Mouse (Mus musculus) large intestine, adult 2 months (tissue): ENCODE results near the gene Tnfrsf13c. TPM values are rescaled to one million over a fixed set of nuclear protein-coding genes. Genes with fewer than 3 reads are reported as not detected.

Experiments used
- DNase-seq: peaks from one replicate; pipeline ENCODE4 v3.0.0-alpha.2; 2012; ENCODE audit warnings: low read depth, low spot score
- WGBS: fragments of 180-500 bp; shearing (Covaris S2); methylation state at CpG from one replicate; pipeline ENCODE4 v1.1.7; 2018; 5-methylcytosine and 5-hydroxymethylcytosine counted together
- polyA plus RNA-seq: library from polyadenylated mRNA; depleted of rRNA; stranded (reverse); fragments of >200 nt; gene quantifications from 2 replicates; pipeline ENCODE4 v1.2.3, GENCODE M21; 2012; rRNA removed

Gene Tnfrsf13c
- polyA plus RNA-seq, 1 experiment: 10.2 TPM

DNA sequence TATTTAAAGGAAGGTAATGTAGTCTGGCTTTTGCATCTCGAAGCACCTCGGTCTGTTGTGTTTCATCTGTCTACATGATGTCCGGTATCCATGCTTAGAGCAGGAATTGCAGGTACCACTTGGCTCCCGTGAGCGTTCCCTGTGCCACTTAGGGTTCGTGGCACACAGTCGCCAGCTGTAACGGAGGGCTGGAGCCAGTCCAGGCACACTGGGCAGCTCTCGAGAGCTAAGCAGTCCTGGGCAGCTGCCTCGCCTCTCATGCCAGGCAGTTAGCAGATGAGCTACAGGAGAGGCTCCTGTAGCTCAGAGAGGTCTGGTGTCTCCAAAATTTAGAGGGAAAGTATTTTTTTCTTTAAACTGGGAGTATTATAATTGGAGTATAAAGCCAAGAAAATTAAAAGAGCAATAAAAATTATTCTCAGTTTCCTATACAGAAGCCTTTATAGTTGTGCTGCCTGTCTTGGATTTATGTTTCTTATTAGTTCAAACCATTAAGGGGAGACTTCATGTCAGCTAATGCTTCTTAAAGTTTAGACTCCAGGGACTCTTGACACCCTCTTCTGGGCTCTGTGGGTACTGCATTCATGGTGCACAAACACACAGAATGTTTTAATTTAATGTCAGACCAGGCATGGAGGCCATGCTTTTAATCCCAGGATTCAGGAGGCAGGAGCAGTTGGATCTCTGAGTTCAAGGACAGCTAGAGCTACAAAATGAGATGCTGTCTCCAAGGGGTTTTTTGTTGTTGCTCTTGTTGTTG lies 35.5 kb downstream of the Tnfrsf13c start:
- DNase-seq: no peak
- WGBS: 90% methylated on average over 10 of the region's 10 CpGs

DNA sequence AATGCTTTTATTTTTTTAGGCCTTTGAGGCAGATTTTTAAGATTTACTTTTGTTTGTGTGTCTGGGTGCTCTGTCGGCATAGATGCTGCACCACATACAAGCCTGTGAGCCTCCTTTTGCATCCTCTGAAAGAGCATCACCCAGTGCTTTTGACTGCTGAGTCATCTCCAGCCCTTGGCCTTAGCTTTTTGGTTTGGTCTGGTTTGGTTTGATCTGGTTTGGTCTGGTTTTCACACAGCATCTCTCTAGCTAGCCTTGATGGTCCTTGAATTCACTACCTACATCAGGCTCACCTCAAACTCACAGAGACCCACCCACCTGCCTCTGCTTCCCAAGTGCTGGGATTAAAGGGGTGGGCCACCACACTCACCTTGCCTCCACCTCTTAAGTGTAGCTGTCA lies 36.2 kb downstream of the Tnfrsf13c start:
- WGBS: 82% methylated on average over 1 of the region's 1 CpGs

DNA sequence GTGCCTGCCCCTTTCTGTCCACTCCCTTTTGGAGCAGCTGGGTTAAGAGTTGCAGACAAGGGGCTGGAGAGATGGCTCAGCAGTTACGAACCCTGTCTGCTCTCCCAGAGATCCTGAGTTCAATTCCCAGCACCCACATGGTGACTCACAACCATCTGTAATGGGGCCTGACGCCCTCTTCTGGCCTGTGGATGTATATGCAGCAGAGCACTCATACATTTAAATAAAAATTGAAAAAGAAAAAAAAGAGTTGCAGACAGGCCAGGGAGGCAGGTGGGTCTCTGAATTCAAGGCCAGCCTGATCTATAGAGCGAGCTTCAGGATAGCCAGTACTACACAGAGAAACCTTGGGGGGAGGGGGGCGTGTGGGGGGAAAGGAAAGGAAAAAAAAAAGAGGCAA lies 36.8 kb downstream of the Tnfrsf13c start:
- no peak for DNase-seq
- WGBS: 87% methylated on average over 4 of the region's 4 CpGs

More for the DNA sequence above, 36.2 kb downstream of the Tnfrsf13c start:
- DNase-seq: no peak

DNA sequence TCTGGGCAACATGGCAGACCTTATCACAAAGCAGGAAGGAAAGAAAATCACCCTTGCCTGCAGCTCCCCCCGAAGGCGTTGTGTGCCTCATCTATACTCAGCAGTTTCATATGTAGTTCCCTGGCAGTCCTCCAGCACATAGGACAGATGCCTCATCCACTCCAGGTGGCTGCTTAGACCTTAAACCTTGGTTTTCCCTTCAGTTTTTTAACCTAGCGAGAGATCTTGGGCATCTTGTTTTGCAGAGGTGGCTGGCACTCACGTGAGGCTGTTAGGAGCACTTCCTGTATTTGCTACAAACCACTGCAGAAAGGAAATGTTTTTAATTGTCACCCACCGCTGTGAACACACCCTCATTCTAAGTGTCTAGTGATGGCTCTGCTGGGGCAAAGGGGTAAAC lies 37.2 kb downstream of the Tnfrsf13c start:
- WGBS: 78% methylated on average over 5 of the region's 5 CpGs
- no peak for DNase-seq

DNA sequence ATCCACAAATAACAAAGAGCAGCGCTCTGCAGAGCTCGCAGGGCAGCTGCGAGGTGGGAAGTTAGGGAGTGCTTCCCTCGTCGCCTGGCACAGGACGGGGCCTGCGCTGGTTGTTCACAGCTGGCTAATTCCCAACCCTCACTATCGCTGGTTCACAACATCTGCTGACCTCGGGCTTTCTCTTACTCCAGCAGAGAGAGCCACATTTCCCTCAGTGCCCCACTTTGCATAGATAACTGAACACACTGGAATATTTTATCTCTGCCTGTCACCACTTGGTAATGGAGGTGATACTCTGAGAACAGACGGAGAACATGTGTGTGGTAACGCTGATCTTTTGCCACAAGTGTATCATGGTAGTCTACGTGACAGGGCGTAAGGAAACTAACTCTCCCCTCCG lies 38.0 kb downstream of the Tnfrsf13c start:
- DNase-seq: no peak
- WGBS: 94% methylated on average over 14 of the region's 14 CpGs

DNA sequence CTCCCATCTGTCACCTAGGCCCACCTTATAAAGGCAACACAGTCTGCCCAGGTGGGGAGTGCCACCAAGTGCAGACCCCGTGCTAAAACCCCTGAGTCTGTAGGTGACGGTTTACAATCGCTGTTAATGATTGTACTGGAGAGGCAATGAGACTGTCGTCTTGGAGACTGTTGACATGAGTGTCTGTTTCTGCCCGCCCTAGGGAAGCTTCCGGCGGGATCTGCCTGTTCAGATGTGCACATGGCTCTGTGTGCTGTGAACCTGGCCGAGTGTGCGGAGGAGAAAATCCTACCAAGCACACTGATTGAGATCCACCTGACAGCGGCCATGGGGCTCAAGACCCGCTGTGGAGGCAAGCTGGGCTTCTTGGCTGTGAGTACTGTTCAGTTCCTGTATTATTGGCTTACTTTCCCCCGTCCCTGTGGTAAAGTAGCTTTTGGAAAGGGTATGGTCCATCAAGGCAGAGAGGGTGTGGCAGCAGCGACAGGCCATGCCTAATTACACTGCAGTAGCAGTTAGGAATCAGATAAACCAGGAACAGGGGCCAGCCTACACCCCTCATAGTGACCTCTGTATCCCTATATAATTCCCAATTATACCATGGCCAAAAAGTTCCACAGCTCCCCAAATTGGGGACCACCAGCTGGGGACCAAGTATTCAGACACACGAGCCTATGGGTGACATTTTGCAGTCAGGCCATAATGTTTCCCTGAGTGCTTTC lies 38.9 kb downstream of the Tnfrsf13c start:
- DNase-seq: no peak
- 71% methylated on average over 14 of the region's 14 CpGs for WGBS

DNA sequence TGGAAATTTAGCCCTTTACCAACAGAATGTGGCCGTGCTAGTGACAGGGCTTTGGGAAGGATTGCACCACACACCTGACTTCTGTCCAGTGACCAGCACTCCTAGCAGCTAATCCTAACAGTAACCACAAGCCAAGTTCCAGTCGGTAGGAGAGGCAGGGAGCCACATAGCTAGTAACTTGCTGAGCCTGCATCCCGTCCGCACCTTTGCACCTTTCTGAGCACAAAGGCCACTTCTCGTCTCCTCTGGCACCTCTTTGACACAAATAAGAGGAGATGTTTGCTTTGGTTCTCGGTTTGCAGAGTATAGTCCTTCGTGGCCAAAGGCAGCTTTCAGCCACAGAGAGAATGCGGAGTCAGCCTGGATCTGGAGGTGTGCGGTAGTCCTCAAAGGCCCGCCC lies 39.5 kb downstream of the Tnfrsf13c start:
- no peak for DNase-seq
- 73% methylated on average over 10 of the region's 10 CpGs for WGBS

DNA sequence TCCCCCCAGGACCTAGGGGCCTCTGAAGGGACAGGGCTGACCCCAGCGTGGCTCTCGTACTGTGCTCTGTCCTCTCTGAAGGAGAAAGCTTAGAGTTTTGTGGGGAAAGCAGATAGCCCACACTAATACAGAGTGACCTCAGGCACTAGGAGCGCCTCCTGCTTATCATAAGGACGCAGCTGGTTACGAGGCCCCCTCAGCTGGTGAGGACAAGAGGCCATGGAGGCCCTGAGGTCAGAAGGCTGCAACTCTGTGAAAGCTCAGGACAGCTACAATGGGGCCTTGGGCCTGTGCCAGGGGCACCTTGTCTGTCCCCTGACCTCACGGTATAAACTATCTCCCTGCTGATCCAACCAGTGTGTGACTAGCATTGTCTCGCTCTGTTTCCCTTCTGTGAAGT lies 40.0 kb downstream of the Tnfrsf13c start:
- WGBS: 82% methylated on average over 7 of the region's 7 CpGs
- no peak for DNase-seq

DNA sequence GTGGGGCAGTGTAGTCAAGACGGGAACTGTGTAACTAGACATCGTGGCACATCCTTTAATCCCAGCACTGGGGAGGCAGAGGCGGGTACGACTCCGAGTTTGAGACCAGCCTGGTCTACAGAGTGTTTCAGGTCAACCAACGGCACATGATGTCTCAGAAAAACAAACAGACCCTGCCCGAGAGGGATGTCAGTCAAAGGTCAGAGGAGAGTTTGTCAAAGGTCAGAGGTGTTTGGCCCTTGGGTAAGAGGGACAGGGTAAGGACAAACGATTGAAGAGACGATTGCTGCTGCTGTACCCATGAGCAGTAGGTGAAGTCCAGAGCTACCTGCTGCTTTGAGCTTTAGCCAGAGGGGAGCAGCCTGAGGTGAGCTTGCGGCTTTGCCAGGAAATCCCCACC lies 40.6 kb downstream of the Tnfrsf13c start:
- no peak for DNase-seq
- 66% methylated on average over 10 of the region's 10 CpGs for WGBS

DNA sequence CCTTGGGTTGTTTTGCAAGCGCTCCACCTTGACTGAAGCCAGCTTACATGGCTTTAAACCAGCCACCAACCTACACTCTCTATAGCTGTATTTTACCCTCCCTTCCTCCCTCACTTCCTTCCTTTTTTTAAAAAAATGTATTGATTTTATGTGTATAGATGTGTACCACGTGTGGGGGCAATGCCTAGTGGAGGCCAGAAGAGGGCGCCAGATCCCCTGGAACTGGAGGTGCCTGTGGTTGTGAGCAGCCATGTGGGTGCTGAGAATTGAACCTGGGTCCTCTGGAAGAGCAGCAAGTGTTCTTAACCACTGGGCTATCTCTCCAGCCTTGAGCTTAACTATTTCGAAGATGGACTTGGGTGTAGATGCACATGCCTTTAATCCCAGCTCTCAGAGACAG lies 41.9 kb downstream of the Tnfrsf13c start:
- DNase-seq: no peak
- WGBS: 98% methylated on average over 4 of the region's 4 CpGs

DNA sequence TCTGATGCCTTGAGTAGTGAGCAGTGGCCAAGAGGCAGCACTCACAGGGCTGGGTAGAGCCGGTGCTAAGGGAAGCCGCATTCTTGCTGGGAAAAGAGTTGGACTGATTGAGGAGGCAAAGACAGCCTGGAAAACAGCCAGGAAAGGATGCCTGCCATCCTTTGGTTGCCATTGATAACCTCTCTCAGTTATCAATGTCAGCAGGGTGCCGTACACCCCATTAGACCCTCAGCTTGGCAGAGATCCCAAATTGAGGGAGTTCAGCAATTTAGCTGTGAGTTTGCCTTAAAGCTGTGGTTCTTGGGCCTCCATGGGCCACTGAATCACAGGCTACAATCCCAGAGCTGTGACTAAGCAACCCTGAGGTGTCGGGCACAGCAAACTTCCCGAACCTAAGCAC lies 43.0 kb downstream of the Tnfrsf13c start:
- no peak for DNase-seq
- WGBS: 99% methylated on average over 5 of the region's 5 CpGs

DNA sequence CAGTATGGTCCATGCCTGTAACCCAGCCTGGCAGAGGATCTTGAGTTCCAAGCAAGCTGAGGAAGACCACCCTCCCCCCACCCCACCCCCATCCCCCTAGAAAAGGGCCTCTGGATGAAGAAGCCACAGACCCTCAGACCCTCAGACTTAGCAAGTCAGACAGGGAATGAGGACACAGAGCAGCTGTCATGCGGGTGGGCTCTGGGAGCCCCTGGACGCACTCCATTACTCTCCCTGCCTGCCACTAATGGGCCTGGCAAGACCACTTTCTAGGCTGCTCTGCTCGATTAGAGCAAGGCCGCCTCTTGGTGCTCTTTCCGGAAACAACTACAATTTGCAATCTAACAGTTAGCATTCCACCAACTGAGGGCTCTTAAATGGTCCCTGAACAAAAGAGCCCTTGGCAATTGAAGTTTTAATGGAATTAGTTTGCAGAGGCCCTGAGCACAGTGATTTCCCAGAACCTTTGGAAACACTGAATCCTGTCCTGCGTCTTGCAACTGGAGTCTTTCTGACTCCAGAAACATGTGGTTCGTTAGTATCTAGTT lies 46.4 kb downstream of the Tnfrsf13c start:
- DNase-seq: no peak
- WGBS: 89% methylated on average over 7 of the region's 7 CpGs

DNA sequence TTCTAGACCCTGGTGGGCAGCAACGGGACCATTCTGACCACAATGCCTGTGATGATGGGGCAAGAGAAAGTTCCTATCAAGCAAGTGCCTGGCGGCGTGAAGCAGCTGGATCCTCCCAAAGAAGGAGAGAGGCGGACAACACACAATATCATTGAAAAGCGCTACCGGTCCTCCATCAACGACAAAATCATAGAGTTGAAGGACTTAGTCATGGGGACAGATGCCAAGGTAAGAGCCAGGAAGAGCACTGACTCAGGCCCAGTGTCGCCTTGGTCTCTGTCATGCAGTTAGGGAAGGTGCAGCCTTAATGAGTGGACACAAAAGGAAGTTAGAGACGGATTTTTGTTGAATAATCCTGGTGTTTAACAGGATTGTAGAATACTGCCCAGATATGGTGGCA lies 49.1 kb downstream of the Tnfrsf13c start:
- 95% methylated on average over 9 of the region's 9 CpGs for WGBS
- DNase-seq: no peak

DNA sequence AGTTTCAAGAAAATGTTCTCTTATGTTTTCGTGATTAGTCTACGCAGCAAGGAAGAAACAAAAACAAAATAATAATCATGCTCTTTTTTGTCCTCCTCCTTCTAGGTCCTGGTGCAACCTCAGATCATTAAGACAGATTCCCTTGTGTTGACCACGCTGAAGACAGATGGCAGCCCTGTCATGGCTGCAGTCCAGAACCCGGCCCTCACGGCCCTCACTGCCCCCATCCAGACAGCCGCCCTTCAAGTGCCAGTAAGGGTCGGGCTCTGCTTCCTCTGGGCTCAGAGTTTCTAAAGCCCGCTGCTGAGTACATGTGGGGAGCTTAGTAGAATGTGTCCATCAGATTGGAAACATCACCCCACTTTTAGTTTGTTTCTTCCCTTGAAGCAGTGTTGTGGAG lies 51.5 kb downstream of the Tnfrsf13c start:
- DNase-seq: no peak
- whole genome bisulfite sequencing: 75% methylated on average over 8 of the region's 8 CpGs

Other genes with a start within 250 kb of the Tnfrsf13c start
- gene 1700029P11Rik, start 243.8 kb downstream of the Tnfrsf13c start, polyA plus RNA-seq: not detected in 2 replicates
- gene Xrcc6, start 236.5 kb downstream of the Tnfrsf13c start, polyA plus RNA-seq: 16.8 and 18.9 TPM in 2 replicates
- 24.4 and 29.8 TPM in 2 replicates for gene Desi1, start 190.5 kb downstream of the Tnfrsf13c start, polyA plus RNA-seq
- gene Snu13, start 176.8 kb downstream of the Tnfrsf13c start, polyA plus RNA-seq: 57.3 and 58.4 TPM in 2 replicates
- not detected in 2 replicates for gene 4930407I10Rik, start 165.2 kb downstream of the Tnfrsf13c start, polyA plus RNA-seq
- gene Mei1, start 154.4 kb downstream of the Tnfrsf13c start, polyA plus RNA-seq: 0.07 and 0.09 TPM in 2 replicates
- gene Ccdc134, start 96.4 kb downstream of the Tnfrsf13c start, polyA plus RNA-seq: 18.0 and 18.4 TPM in 2 replicates
- gene Srebf2, start 77.2 kb downstream of the Tnfrsf13c start, polyA plus RNA-seq: 113 and 136 TPM in 2 replicates
- gene Shisa8, start 11.6 kb downstream of the Tnfrsf13c start, polyA plus RNA-seq: 1.0 and 1.7 TPM in 2 replicates
- gene Cenpm, start 20.4 kb upstream of the Tnfrsf13c start, polyA plus RNA-seq: 17.1 and 21.4 TPM in 2 replicates
- 0.21 and 0.22 TPM in 2 replicates for gene 1500009C09Rik, start 28.0 kb upstream of the Tnfrsf13c start, polyA plus RNA-seq
- gene Sept3, start 50.5 kb upstream of the Tnfrsf13c start, polyA plus RNA-seq: 0.38 and 0.55 TPM in 2 replicates
- gene Wbp2nl, start 74.6 kb upstream of the Tnfrsf13c start, polyA plus RNA-seq: 0.11 TPM in 1 of 2 replicates, not detected in the other
- gene Naga, start 114.6 kb upstream of the Tnfrsf13c start, polyA plus RNA-seq: 137 and 148 TPM in 2 replicates
- gene Pheta2, start 114.6 kb upstream of the Tnfrsf13c start, polyA plus RNA-seq: 0.52 and 0.78 TPM in 2 replicates
- gene Smdt1, start 114.6 kb upstream of the Tnfrsf13c start, polyA plus RNA-seq: 372 and 378 TPM in 2 replicates
- gene Ndufa6, start 130.0 kb upstream of the Tnfrsf13c start, polyA plus RNA-seq: 282 and 435 TPM in 2 replicates
- gene Cyp2d22, start 155.9 kb upstream of the Tnfrsf13c start, polyA plus RNA-seq: 22.4 and 44.0 TPM in 2 replicates
- gene Cyp2d11, start 169.7 kb upstream of the Tnfrsf13c start, polyA plus RNA-seq: not detected in 2 replicates
- gene Cyp2d10, start 182.8 kb upstream of the Tnfrsf13c start, polyA plus RNA-seq: 0.14 and 0.64 TPM in 2 replicates
- 0.12 TPM in 1 of 2 replicates, not detected in the other for gene Cyp2d9, start 209.1 kb upstream of the Tnfrsf13c start, polyA plus RNA-seq